Mouse (Mus musculus): ENCODE results near the gene Fntb. TPM values are rescaled to one million over a fixed set of nuclear protein-coding genes. Genes with fewer than 3 reads are reported as not detected.
A peak's percentile ranks its signal among the peaks of the same experiment; 100 is the strongest.

The Fntb gene
- total and polyA plus RNA-seq, 3 experiments, result 10.4 to 79.8 (median 30.1) TPM

DNA sequence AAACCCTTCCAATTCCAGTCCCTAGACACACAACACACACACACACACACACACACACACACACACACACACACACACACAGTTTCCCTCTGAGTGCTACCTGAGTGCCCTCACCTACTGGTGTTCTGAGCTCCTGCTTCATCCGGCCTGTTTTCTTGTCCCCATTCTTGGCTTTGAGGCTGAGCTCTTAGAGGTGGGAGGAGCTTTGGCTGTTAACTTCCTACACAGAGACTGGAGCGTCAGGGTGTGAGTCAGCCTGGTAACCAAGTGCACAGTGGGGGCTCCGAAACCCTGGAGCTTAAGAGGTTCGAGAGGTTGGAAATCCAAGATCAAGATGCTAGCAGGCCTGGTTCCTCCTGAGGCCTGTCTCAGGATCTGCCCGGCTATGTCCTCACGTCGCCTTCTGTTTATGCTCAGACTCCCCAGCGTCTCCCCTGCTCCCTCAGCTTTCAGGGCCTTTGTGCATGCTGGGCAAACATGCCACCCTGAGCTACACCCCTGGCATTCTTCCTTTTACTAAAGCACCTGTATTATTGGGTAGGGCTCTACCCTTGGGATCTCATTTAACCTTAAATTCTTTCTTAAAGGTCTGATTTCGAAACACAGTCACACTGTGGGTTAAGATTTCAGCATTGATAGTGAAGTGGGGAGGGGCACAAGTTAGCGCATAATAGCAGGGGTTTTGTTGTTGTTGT is 102.3 kb downstream of the Fntb start:
- H3K27me3 ChIP-seq (ENCODE audit: insufficient read depth, low read length), result no peaks in the 10 kb centered on the region
- peaks cover 81% of the 10 kb centered on the region for H3K36me3 ChIP-seq (replicated peaks)
- H3K4me1 ChIP-seq (ENCODE audit: insufficient read depth, low read depth, low read length), result no peaks in the 10 kb centered on the region
- H3K4me3 ChIP-seq (ENCODE audit: low read depth, low read length), result no peak overlapping the region
- TF ChIP-seq GATA1 (IDR thresholded peaks at IDR 0.05; ENCODE audit: borderline replicate concordance, low read length), result no peak
- TF ChIP-seq POLR2AphosphoS5 (IDR thresholded peaks at IDR 0.05; ENCODE audit: insufficient replicate concordance, low read depth, low read length), result no peak
- no peak for TF ChIP-seq GATA2 (IDR thresholded peaks at IDR 0.05; ENCODE audit: borderline replicate concordance, low read depth, low read length)
- TF ChIP-seq TAL1 (conservative IDR thresholded peaks at IDR 0.05; ENCODE audit: low read depth, low read length), result no peak
- no peak for TF ChIP-seq CTCF (IDR thresholded peaks at IDR 0.05; ENCODE audit: low read depth, low read length)
- H3K9me3 ChIP-seq (replicated peaks), result no peaks in the 10 kb centered on the region
- ATAC-seq (ENCODE audit: extremely low read depth, insufficient number of reproducible peaks, low FRiP score, poor library complexity, severe bottlenecking) (no peak), DNase-seq (ENCODE audit: low spot score) (no peak)

GRCm38 (mm10) chr12:76868463-76869198 is 103.2 kb downstream of the Fntb start:
- DNase-seq (ENCODE audit: low spot score), result no peak
- TF ChIP-seq TAL1 (conservative IDR thresholded peaks at IDR 0.05; ENCODE audit: low read depth, low read length) (no peak), GATA2 (IDR thresholded peaks at IDR 0.05; ENCODE audit: borderline replicate concordance, low read depth, low read length) (no peak), POLR2AphosphoS5 (IDR thresholded peaks at IDR 0.05; ENCODE audit: insufficient replicate concordance, low read depth, low read length) (no peak), GATA1 (IDR thresholded peaks at IDR 0.05; ENCODE audit: borderline replicate concordance, low read length) (no peak), CTCF (IDR thresholded peaks at IDR 0.05; ENCODE audit: low read depth, low read length) (no peak)

DNA sequence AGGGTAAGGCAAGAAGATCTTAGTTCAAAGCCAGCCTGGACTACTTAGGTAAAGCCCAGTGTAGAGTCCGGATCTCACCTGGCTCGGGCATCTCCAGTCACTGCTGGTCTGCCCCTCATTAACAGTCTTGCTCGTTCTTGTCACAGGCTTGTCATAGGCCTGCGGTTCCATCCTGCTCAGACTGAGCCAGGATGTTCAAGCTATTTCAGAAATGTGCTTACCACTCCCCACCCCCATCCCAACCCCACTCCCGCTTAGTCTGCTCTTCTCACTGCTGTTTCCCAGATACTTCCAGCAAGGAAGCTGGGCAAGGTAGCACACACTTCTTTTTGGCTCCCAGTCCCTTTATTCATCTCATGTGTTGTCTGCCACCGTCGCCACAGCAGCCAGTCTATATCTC is 104.2 kb downstream of the Fntb start:
- no peaks in the 10 kb centered on the region for H3K4me1 ChIP-seq (ENCODE audit: insufficient read depth, low read depth, low read length)
- no peaks in the 10 kb centered on the region for H3K9me3 ChIP-seq (replicated peaks)
- TF ChIP-seq GATA2 (IDR thresholded peaks at IDR 0.05; ENCODE audit: borderline replicate concordance, low read depth, low read length) (no peak), TAL1 (conservative IDR thresholded peaks at IDR 0.05; ENCODE audit: low read depth, low read length) (no peak), POLR2AphosphoS5 (IDR thresholded peaks at IDR 0.05; ENCODE audit: insufficient replicate concordance, low read depth, low read length) (no peak), CTCF (IDR thresholded peaks at IDR 0.05; ENCODE audit: low read depth, low read length) (no peak), GATA1 (IDR thresholded peaks at IDR 0.05; ENCODE audit: borderline replicate concordance, low read length) (no peak)
- DNase-seq (ENCODE audit: low spot score) (no peak), ATAC-seq (ENCODE audit: extremely low read depth, insufficient number of reproducible peaks, low FRiP score, poor library complexity, severe bottlenecking) (no peak)
- H3K4me3 ChIP-seq (ENCODE audit: low read depth, low read length), result no peak overlapping the region
- H3K27me3 ChIP-seq (ENCODE audit: insufficient read depth, low read length), result no peaks in the 10 kb centered on the region
- H3K36me3 ChIP-seq (replicated peaks), result peaks cover 86% of the 10 kb centered on the region

More at GRCm38 (mm10) chr12:76868463-76869198, 103.2 kb downstream of the Fntb start:
- Histone ChIP-seq H3K36me3 (replicated peaks) (peaks cover 80% of the 10 kb centered on the region), H3K9me3 (replicated peaks) (no peaks in the 10 kb centered on the region), H3K4me1 (ENCODE audit: insufficient read depth, low read depth, low read length) (no peaks in the 10 kb centered on the region), H3K27me3 (ENCODE audit: insufficient read depth, low read length) (no peaks in the 10 kb centered on the region), H3K4me3 (ENCODE audit: low read depth, low read length) (no peak overlapping the region)
- no peak for ATAC-seq (ENCODE audit: extremely low read depth, insufficient number of reproducible peaks, low FRiP score, poor library complexity, severe bottlenecking)

GRCm38 (mm10) chr12:76872767-76873316 is 107.5 kb downstream of the Fntb start:
- Histone ChIP-seq H3K4me1 (ENCODE audit: insufficient read depth, low read depth, low read length) (no peaks in the 10 kb centered on the region), H3K9me3 (replicated peaks) (no peaks in the 10 kb centered on the region), H3K4me3 (ENCODE audit: low read depth, low read length) (no peak overlapping the region), H3K36me3 (replicated peaks) (peaks cover 82% of the 10 kb centered on the region), H3K27me3 (ENCODE audit: insufficient read depth, low read length) (no peaks in the 10 kb centered on the region)
- ATAC-seq (ENCODE audit: extremely low read depth, insufficient number of reproducible peaks, low FRiP score, poor library complexity, severe bottlenecking) (no peak), DNase-seq (ENCODE audit: low spot score) (no peak)
- TF ChIP-seq POLR2AphosphoS5 (IDR thresholded peaks at IDR 0.05; ENCODE audit: insufficient replicate concordance, low read depth, low read length), result no peak
- no peak for TF ChIP-seq CTCF (IDR thresholded peaks at IDR 0.05; ENCODE audit: low read depth, low read length)
- no peak for TF ChIP-seq TAL1 (conservative IDR thresholded peaks at IDR 0.05; ENCODE audit: low read depth, low read length)
- TF ChIP-seq GATA1 (IDR thresholded peaks at IDR 0.05; ENCODE audit: borderline replicate concordance, low read length), result no peak
- TF ChIP-seq GATA2 (IDR thresholded peaks at IDR 0.05; ENCODE audit: borderline replicate concordance, low read depth, low read length), result no peak

GRCm38 (mm10) chr12:76874826-76875225 is 109.4 kb downstream of the Fntb start:
- H3K36me3 ChIP-seq (replicated peaks), result peaks cover 77% of the 10 kb centered on the region
- ATAC-seq (ENCODE audit: extremely low read depth, insufficient number of reproducible peaks, low FRiP score, poor library complexity, severe bottlenecking), result no peak
- no peak for TF ChIP-seq GATA1 (IDR thresholded peaks at IDR 0.05; ENCODE audit: borderline replicate concordance, low read length)
- no peak for TF ChIP-seq POLR2AphosphoS5 (IDR thresholded peaks at IDR 0.05; ENCODE audit: insufficient replicate concordance, low read depth, low read length)
- no peak for TF ChIP-seq CTCF (IDR thresholded peaks at IDR 0.05; ENCODE audit: low read depth, low read length)
- no peak for TF ChIP-seq TAL1 (conservative IDR thresholded peaks at IDR 0.05; ENCODE audit: low read depth, low read length)
- TF ChIP-seq GATA2 (IDR thresholded peaks at IDR 0.05; ENCODE audit: borderline replicate concordance, low read depth, low read length), result no peak

GRCm38 (mm10) chr12:76879242-76879641 is 113.9 kb downstream of the Fntb start:
- TF ChIP-seq POLR2AphosphoS5 (IDR thresholded peaks at IDR 0.05; ENCODE audit: insufficient replicate concordance, low read depth, low read length) (no peak), GATA1 (IDR thresholded peaks at IDR 0.05; ENCODE audit: borderline replicate concordance, low read length) (no peak), CTCF (IDR thresholded peaks at IDR 0.05; ENCODE audit: low read depth, low read length) (peak; percentile 33; the same call in 1 of the 2 replicates), GATA2 (IDR thresholded peaks at IDR 0.05; ENCODE audit: borderline replicate concordance, low read depth, low read length) (no peak), TAL1 (conservative IDR thresholded peaks at IDR 0.05; ENCODE audit: low read depth, low read length) (no peak)
- Histone ChIP-seq H3K4me3 (ENCODE audit: low read depth, low read length) (no peak overlapping the region), H3K27me3 (ENCODE audit: insufficient read depth, low read length) (no peaks in the 10 kb centered on the region), H3K9me3 (replicated peaks) (no peaks in the 10 kb centered on the region), H3K36me3 (replicated peaks) (peaks cover 67% of the 10 kb centered on the region), H3K4me1 (ENCODE audit: insufficient read depth, low read depth, low read length) (no peaks in the 10 kb centered on the region)
- ATAC-seq (ENCODE audit: extremely low read depth, insufficient number of reproducible peaks, low FRiP score, poor library complexity, severe bottlenecking) (no peak), DNase-seq (ENCODE audit: low spot score) (peak; percentile 50)

More at GRCm38 (mm10) chr12:76874826-76875225, 109.4 kb downstream of the Fntb start:
- Histone ChIP-seq H3K4me1 (ENCODE audit: insufficient read depth, low read depth, low read length) (no peaks in the 10 kb centered on the region), H3K4me3 (ENCODE audit: low read depth, low read length) (no peak overlapping the region), H3K27me3 (ENCODE audit: insufficient read depth, low read length) (no peaks in the 10 kb centered on the region), H3K9me3 (replicated peaks) (no peaks in the 10 kb centered on the region)
- DNase-seq (ENCODE audit: low spot score), result no peak
